Mouse (Mus musculus) liver, embryonic 16.5 days (tissue): ENCODE data around the gene Olfr1264. TPM values are rescaled to one million over a fixed set of nuclear protein-coding genes. Genes with fewer than 3 reads are reported as not detected.

Experiments
- polyA plus RNA-seq: library from polyadenylated mRNA; unstranded; fragments of >200 nt; fragmentation: Nextera tagmentation; extraction: Ambion mirVana; gene quantifications from 2 replicates; pipeline ENCODE4 v1.2.1, GENCODE M21; 2015

Gene Olfr1264
- polyA plus RNA-seq, 1 experiment from 2014 or later = not detected

Other genes starting within 250 kb of the Olfr1264 start
- not detected in 2 replicates for gene Olfr1254, start 232.0 kb downstream of the Olfr1264 start, polyA plus RNA-seq
- not detected in 2 replicates for gene Olfr1255, start 213.5 kb downstream of the Olfr1264 start, polyA plus RNA-seq
- gene Olfr1256, start 184.0 kb downstream of the Olfr1264 start, polyA plus RNA-seq = not detected in 2 replicates
- not detected in 2 replicates for gene Olfr48, start 177.4 kb downstream of the Olfr1264 start, polyA plus RNA-seq
- gene Olfr1257, start 147.1 kb downstream of the Olfr1264 start, polyA plus RNA-seq = not detected in 2 replicates
- not detected in 2 replicates for gene Olfr1258, start 98.3 kb downstream of the Olfr1264 start, polyA plus RNA-seq
- gene Olfr1259, start 76.9 kb downstream of the Olfr1264 start, polyA plus RNA-seq = not detected in 2 replicates
- gene Olfr1260, start 51.2 kb downstream of the Olfr1264 start, polyA plus RNA-seq = not detected in 2 replicates
- not detected in 2 replicates for gene Olfr1261, start 34.4 kb downstream of the Olfr1264 start, polyA plus RNA-seq
- gene Olfr1262, start 25.4 kb downstream of the Olfr1264 start, polyA plus RNA-seq = not detected in 2 replicates
- not detected in 2 replicates for gene Olfr1263, start 13.4 kb downstream of the Olfr1264 start, polyA plus RNA-seq
- not detected in 2 replicates for gene Olfr1265, start 9.8 kb upstream of the Olfr1264 start, polyA plus RNA-seq
- gene Olfr140, start 38.0 kb upstream of the Olfr1264 start, polyA plus RNA-seq = not detected in 2 replicates
- gene Olfr1269, start 95.8 kb upstream of the Olfr1264 start, polyA plus RNA-seq = not detected in 2 replicates
- gene Olfr32, start 116.7 kb upstream of the Olfr1264 start, polyA plus RNA-seq = not detected in 2 replicates
- not detected in 2 replicates for gene Olfr1270, start 127.5 kb upstream of the Olfr1264 start, polyA plus RNA-seq
- gene Olfr1506, start 198.9 kb upstream of the Olfr1264 start, polyA plus RNA-seq = 0.05 TPM in 1 of 2 replicates, not detected in the other
- not detected in 2 replicates for gene Olfr142, start 232.0 kb upstream of the Olfr1264 start, polyA plus RNA-seq
- gene Olfr1271, start 245.5 kb upstream of the Olfr1264 start, polyA plus RNA-seq = not detected in 2 replicates